ENCODE assay signal across 10 mouse cellular contexts in genomic region chr11:21313922-21314657, GRCm38 (mm10). TPM values are rescaled to one million over a fixed set of nuclear protein-coding genes. Genes with fewer than 3 reads are reported as not detected.
DNase-seq lines count a peak whose midpoint lies in the region; ATAC-seq lines count a peak whose summit lies in the region.
"Had no signal": no experiment of that assay in that cellular context is flagged by ENCODE, and none has a peak within 500 bp of the region (broad histone marks: within the 10 kb centered on the region; RNA-seq: fewer than 3 reads in every experiment).

No protein-coding gene starts in this region.

- no peak overlapping the region for H3K9ac ChIP-seq in lung, embryonic 16.5 days (ENCODE audit: low read length)
- H3K9ac ChIP-seq: hindbrain, embryonic 15.5 days had no signal

- no peaks in the 10 kb centered on the region for H3K27me3 ChIP-seq in lung, embryonic 16.5 days (ENCODE audit: control insufficient read depth, insufficient read depth, low read depth, low read length)
- H3K27me3 ChIP-seq: hindbrain, embryonic 15.5 days had no signal

- H3K27ac ChIP-seq in lung, embryonic 16.5 days (ENCODE audit: low read length), result no peak overlapping the region
- H3K27ac ChIP-seq: hindbrain, embryonic 15.5 days had no signal

- no peak overlapping the region for H3K4me3 ChIP-seq in lung, embryonic 16.5 days (ENCODE audit: low read length)
- H3K4me3 ChIP-seq: hindbrain, embryonic 15.5 days had no signal

- ATAC-seq in lung, embryonic 16.5 days (ENCODE audit: low read depth), result 0 out of 2 replicates have a peak, but pooled peaks have one; percentile 31

- H3K36me3 ChIP-seq in lung, embryonic 16.5 days (ENCODE audit: control insufficient read depth, insufficient read depth, low read length), result peaks cover 4% of the 10 kb centered on the region

- no peaks in the 10 kb centered on the region for H3K9me3 ChIP-seq in lung, embryonic 16.5 days (ENCODE audit: control insufficient read depth, low read length)
- H3K9me3 ChIP-seq: hindbrain, embryonic 15.5 days had no signal

- WGBS in lung, embryonic 16.5 days, result 64% methylated on average over 9 of the region's 9 CpGs

- no peak overlapping the region for H3K4me2 ChIP-seq in lung, embryonic 16.5 days (ENCODE audit: low read depth, low read length)
- H3K4me2 ChIP-seq: hindbrain, embryonic 15.5 days had no signal

- no peaks in the 10 kb centered on the region for H3K4me1 ChIP-seq in lung, embryonic 16.5 days (replicated peaks; ENCODE audit: control insufficient read depth, insufficient read depth, low read length)
- H3K4me1 ChIP-seq: hindbrain, embryonic 15.5 days had no signal

- no peak for DNase-seq in lung, postnatal 4 days
- peak; percentile 53 for DNase-seq in c-Kit-positive CD71-positive TER-119-positive erythroid progenitor cells, embryonic 14.5 days (ENCODE audit: low spot score)
- peak; percentile 61 for DNase-seq in induced T-regulatory cell, adult 2 months (ENCODE audit: low read depth)
- DNase-seq in skeletal muscle tissue, adult 2 months (ENCODE audit: low read depth, low spot score), result peak; percentile 88
- no peak for DNase-seq in ovary, postnatal 10 days (ENCODE audit: low spot score)
- DNase-seq in kidney, adult 8-10 months, result no peak
- no peak for DNase-seq in retina, postnatal 1 day
- DNase-seq: adrenal gland, postnatal 10 days had no signal

RNA-seq across cellular contexts. Expression of gene Ugp2, which starts 56.9 kb away (rescaled TPM):
- 92.3 and 97.0 TPM in 2 replicates for polyA plus RNA-seq in lung, embryonic 16.5 days (2015; fragmentation: Nextera tagmentation; extraction: Ambion mirVana)

Comparison
In these comparisons a context has a peak if more than half of its experiments do, and no peak if none do; other contexts are left out.
1. DNase-seq: peak in c-Kit-positive CD71-positive TER-119-positive erythroid progenitor cells, embryonic 14.5 days (single experiment), induced T-regulatory cell, adult 2 months (single experiment) and skeletal muscle tissue, adult 2 months (single experiment); none in lung, postnatal 4 days (0 of 2), ovary, postnatal 10 days (single experiment), kidney, adult 8-10 months (0 of 2) and retina, postnatal 1 day (single experiment).